Mouse (Mus musculus) mouse embryonic stem cell (cell line): ENCODE measurements at regions not wholly inside any gene's neighbourhood (a gene's known extent, or its start where the extent isn't known, plus 50 kb on each side); places are given as distances from the start of the nearest gene placed in this dataset.

ENCODE experiments used
- in situ Hi-C, 2 experiments: fragments of 300-500 bp; cut with MboI; formaldehyde crosslinking; loops; 1 replicate in 1 of 2; 3 replicates in 1 of 2; pipeline ENCODE4 v1.14.3; 2019 to 2020; ENCODE audit warnings: low sequenced_read_pairs in 2 of 2, low pct_unique_long_range_greater_than_20kb in 1 of 2, mixed read lengths in 1 of 2; ENCODE audit not compliant: unreplicated experiment in 1 of 2

GRCm38 (mm10) chrX:139392777-139393176 is 59.3 kb downstream of the Trap1a start:
- in situ Hi-C loops, result no loop called here

- in situ Hi-C loops, result loop anchor here in 1 of 2 experiments (25.0 kb wide), 1 partner anchor 246 kb away; no protein-coding TSS in a partner anchor
These were observed 63.5 kb upstream of the D330045A20Rik start for GRCm38 (mm10) chrX:139416701-139417100.

GRCm38 (mm10) chrX:139419867-139420266 is 60.3 kb upstream of the D330045A20Rik start:
- in situ Hi-C loops, result loop anchor here (10.0 to 25.0 kb wide), 2 partner anchors 242 to 255 kb away; no protein-coding TSS in a partner anchor

GRCm38 (mm10) chrX:139424307-139424706 is 55.9 kb upstream of the D330045A20Rik start:
- in situ Hi-C loops, result loop anchor here (10.0 to 25.0 kb wide), 2 partner anchors 238 to 250 kb away; no protein-coding TSS in a partner anchor
